Mouse (Mus musculus): Measurements from ENCODE around the gene Col1a2. TPM values are rescaled to one million over a fixed set of nuclear protein-coding genes. Genes with fewer than 3 reads are reported as not detected.

Gene Col1a2
- polyA plus RNA-seq, 1 experiment: 144 TPM

DNA sequence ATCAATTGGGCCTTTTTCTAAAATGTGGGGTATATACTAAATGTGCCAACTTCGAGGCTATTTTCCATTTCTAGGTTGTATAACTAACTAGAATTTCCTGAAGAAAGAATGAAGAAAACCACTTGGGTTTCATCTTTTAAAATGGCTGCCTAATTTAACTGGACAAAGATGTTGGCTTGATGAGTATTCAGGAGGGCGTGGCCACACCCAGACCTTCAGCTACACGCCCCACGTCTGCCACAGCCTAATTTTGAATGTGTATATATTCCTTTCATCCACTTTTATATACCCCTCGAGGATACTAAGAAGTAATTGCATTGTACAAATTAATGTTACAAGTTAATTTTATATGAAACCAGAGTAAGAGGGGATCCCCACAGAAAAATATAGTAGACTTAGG is 2.2 kb downstream of the Col1a2 start:
- peaks cover 42% of the 10 kb centered on the region for H3K36me3 ChIP-seq (ENCODE audit: control insufficient read depth, insufficient read depth)
- no peak overlapping the region for H3ac ChIP-seq (ENCODE audit: control insufficient read depth, insufficient read length, low read depth)
- peaks cover 56% of the 10 kb centered on the region for H3K79me2 ChIP-seq (ENCODE audit: control insufficient read depth, insufficient read depth)
- no peaks in the 10 kb centered on the region for H3K27me3 ChIP-seq (ENCODE audit: control insufficient read depth, insufficient read depth, insufficient read length)
- H3K4me3 ChIP-seq (ENCODE audit: insufficient read depth, poor library complexity, severe bottlenecking): peak overlapping the region; percentile 56
- peaks cover 35% of the 10 kb centered on the region for H3K79me3 ChIP-seq (ENCODE audit: low read depth)
- TF ChIP-seq MYOD1 (IDR thresholded peaks at IDR 0.05; ENCODE audit: control insufficient read depth, insufficient read length, low read depth) (no peak), FOSL1 (IDR thresholded peaks at IDR 0.05; ENCODE audit: insufficient read depth, low read length, poor library complexity, severe bottlenecking) (no peak), CEBPB (IDR thresholded peaks at IDR 0.05; ENCODE audit: low read depth) (no peak), MYOG (IDR thresholded peaks at IDR 0.05; ENCODE audit: control insufficient read depth, extremely low read depth, insufficient read length) (no peak), MAX (IDR thresholded peaks at IDR 0.05) (no peak), USF1 (IDR thresholded peaks at IDR 0.05; ENCODE audit: low read depth) (no peak), CTCF (IDR thresholded peaks at IDR 0.05; ENCODE audit: control insufficient read depth, insufficient read depth, insufficient read length) (no peak)

GRCm38 (mm10) chr6:4507323-4507722 is 2.7 kb downstream of the Col1a2 start:
- H3K36me3 ChIP-seq (ENCODE audit: control insufficient read depth, insufficient read depth): peaks cover 46% of the 10 kb centered on the region
- peaks cover 38% of the 10 kb centered on the region for H3K79me3 ChIP-seq (ENCODE audit: low read depth)
- H3K27me3 ChIP-seq (ENCODE audit: control insufficient read depth, insufficient read depth, insufficient read length): no peaks in the 10 kb centered on the region
- TF ChIP-seq MYOD1 (IDR thresholded peaks at IDR 0.05; ENCODE audit: control insufficient read depth, insufficient read length, low read depth): peak; percentile 89
- TF ChIP-seq USF1 (IDR thresholded peaks at IDR 0.05; ENCODE audit: low read depth): peak; percentile 78
- peak; percentile 90 for TF ChIP-seq FOSL1 (IDR thresholded peaks at IDR 0.05; ENCODE audit: insufficient read depth, low read length, poor library complexity, severe bottlenecking)
- TF ChIP-seq CTCF (IDR thresholded peaks at IDR 0.05; ENCODE audit: control insufficient read depth, insufficient read depth, insufficient read length): no peak
- no peak overlapping the region for H3ac ChIP-seq (ENCODE audit: control insufficient read depth, insufficient read length, low read depth)
- peak overlapping the region; percentile 16 for H3K4me3 ChIP-seq (ENCODE audit: insufficient read depth, poor library complexity, severe bottlenecking)
- peaks cover 61% of the 10 kb centered on the region for H3K79me2 ChIP-seq (ENCODE audit: control insufficient read depth, insufficient read depth)

DNA sequence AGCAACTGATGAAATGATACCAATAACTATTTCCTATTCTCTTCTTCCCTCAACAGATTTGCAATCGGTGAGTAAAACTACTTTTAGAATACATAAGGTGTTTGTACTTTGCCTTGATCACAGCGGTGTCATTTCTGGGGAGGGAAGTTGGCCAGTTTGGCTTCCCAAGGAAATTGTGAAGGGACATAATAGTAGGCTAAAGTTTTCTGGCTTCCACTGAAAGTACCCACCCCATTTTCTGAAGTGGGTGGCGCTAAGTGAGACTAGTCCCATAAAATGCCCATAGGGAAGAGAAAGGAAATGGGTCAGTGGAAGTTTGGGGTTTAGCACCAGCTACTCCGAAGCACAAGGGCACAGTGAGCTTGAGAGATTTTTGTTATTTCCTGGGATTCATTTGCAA is 3.7 kb downstream of the Col1a2 start:
- Histone ChIP-seq H3K79me2 (ENCODE audit: control insufficient read depth, insufficient read depth) (peaks cover 67% of the 10 kb centered on the region), H3K4me3 (ENCODE audit: insufficient read depth, poor library complexity, severe bottlenecking) (peak overlapping the region; percentile 16), H3K27me3 (ENCODE audit: control insufficient read depth, insufficient read depth, insufficient read length) (no peaks in the 10 kb centered on the region), H3K79me3 (ENCODE audit: low read depth) (peaks cover 40% of the 10 kb centered on the region), H3ac (ENCODE audit: control insufficient read depth, insufficient read length, low read depth) (no peak overlapping the region), H3K36me3 (ENCODE audit: control insufficient read depth, insufficient read depth) (peaks cover 56% of the 10 kb centered on the region)
- TF ChIP-seq FOSL1 (IDR thresholded peaks at IDR 0.05; ENCODE audit: insufficient read depth, low read length, poor library complexity, severe bottlenecking): no peak
- no peak for TF ChIP-seq MAX (IDR thresholded peaks at IDR 0.05)
- no peak for TF ChIP-seq CTCF (IDR thresholded peaks at IDR 0.05; ENCODE audit: control insufficient read depth, insufficient read depth, insufficient read length)
- TF ChIP-seq CEBPB (IDR thresholded peaks at IDR 0.05; ENCODE audit: low read depth): no peak
- no peak for TF ChIP-seq USF1 (IDR thresholded peaks at IDR 0.05; ENCODE audit: low read depth)
- TF ChIP-seq MYOG (IDR thresholded peaks at IDR 0.05; ENCODE audit: control insufficient read depth, extremely low read depth, insufficient read length): no peak
- TF ChIP-seq MYOD1 (IDR thresholded peaks at IDR 0.05; ENCODE audit: control insufficient read depth, insufficient read length, low read depth): no peak

DNA sequence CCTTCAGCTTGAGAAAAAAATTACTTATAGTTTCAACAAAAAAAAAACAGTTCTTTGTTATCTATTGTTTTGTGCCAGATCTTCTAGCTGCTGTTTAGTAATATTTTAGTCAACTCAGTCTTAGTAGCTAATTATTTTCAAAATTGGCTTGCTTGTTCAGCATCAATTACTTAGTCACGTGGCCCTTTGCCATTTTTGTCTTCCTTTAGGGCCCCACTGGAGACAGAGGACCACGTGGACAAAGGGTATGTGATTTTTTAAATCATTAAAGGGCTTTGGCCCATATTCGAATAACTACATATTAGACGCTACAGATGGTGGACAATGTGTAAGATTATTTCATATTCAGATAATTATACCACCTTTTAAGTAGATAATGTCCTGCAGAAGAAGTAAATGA is 4.8 kb downstream of the Col1a2 start:
- peaks cover 67% of the 10 kb centered on the region for H3K36me3 ChIP-seq (ENCODE audit: control insufficient read depth, insufficient read depth)
- H3ac ChIP-seq (ENCODE audit: control insufficient read depth, insufficient read length, low read depth): no peak overlapping the region
- peak overlapping the region; percentile 12 for H3K4me3 ChIP-seq (ENCODE audit: insufficient read depth, poor library complexity, severe bottlenecking)
- no peaks in the 10 kb centered on the region for H3K27me3 ChIP-seq (ENCODE audit: control insufficient read depth, insufficient read depth, insufficient read length)
- peaks cover 40% of the 10 kb centered on the region for H3K79me3 ChIP-seq (ENCODE audit: low read depth)
- no peak for TF ChIP-seq MAX (IDR thresholded peaks at IDR 0.05)
- TF ChIP-seq CTCF (IDR thresholded peaks at IDR 0.05; ENCODE audit: control insufficient read depth, insufficient read depth, insufficient read length): no peak
- TF ChIP-seq USF1 (IDR thresholded peaks at IDR 0.05; ENCODE audit: low read depth): peak; percentile 57
- TF ChIP-seq FOSL1 (IDR thresholded peaks at IDR 0.05; ENCODE audit: insufficient read depth, low read length, poor library complexity, severe bottlenecking): no peak
- H3K79me2 ChIP-seq (ENCODE audit: control insufficient read depth, insufficient read depth): peaks cover 67% of the 10 kb centered on the region

DNA sequence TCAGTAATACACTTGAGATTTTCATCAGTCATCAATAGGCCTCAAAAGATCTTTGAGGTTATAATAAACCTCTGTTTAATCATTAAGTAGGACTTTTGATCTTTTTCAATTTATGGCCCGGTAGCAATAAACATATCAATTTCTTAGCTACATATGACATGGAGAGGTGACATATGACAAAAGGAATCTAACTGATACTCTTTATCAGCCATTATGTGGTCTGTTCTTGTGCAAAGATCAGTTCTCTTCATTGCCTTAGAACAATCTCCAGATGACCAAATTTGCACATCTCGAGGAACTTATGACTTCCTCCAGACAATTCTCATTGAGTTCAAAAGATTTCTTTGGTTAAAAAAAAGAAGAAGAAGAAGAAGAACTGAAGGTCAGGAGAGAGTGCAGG is 10.1 kb downstream of the Col1a2 start:
- Histone ChIP-seq H3K36me3 (ENCODE audit: control insufficient read depth, insufficient read depth) (peaks cover 98% of the 10 kb centered on the region), H3K79me3 (ENCODE audit: low read depth) (peaks cover 18% of the 10 kb centered on the region), H3K27me3 (ENCODE audit: control insufficient read depth, insufficient read depth, insufficient read length) (no peaks in the 10 kb centered on the region), H3ac (ENCODE audit: control insufficient read depth, insufficient read length, low read depth) (no peak overlapping the region), H3K79me2 (ENCODE audit: control insufficient read depth, insufficient read depth) (peaks cover 47% of the 10 kb centered on the region), H3K4me3 (ENCODE audit: insufficient read depth, poor library complexity, severe bottlenecking) (no peak overlapping the region)
- TF ChIP-seq CEBPB (IDR thresholded peaks at IDR 0.05; ENCODE audit: low read depth): no peak
- TF ChIP-seq MYOD1 (IDR thresholded peaks at IDR 0.05; ENCODE audit: control insufficient read depth, insufficient read length, low read depth): no peak
- no peak for TF ChIP-seq FOSL1 (IDR thresholded peaks at IDR 0.05; ENCODE audit: insufficient read depth, low read length, poor library complexity, severe bottlenecking)
- no peak for TF ChIP-seq USF1 (IDR thresholded peaks at IDR 0.05; ENCODE audit: low read depth)
- TF ChIP-seq CTCF (IDR thresholded peaks at IDR 0.05; ENCODE audit: control insufficient read depth, insufficient read depth, insufficient read length): no peak
- TF ChIP-seq MYOG (IDR thresholded peaks at IDR 0.05; ENCODE audit: control insufficient read depth, extremely low read depth, insufficient read length): no peak
- no peak for TF ChIP-seq MAX (IDR thresholded peaks at IDR 0.05)

- peaks cover 2% of the 10 kb centered on the region for H3K79me3 ChIP-seq (ENCODE audit: low read depth)
- no peaks in the 10 kb centered on the region for H3K27me3 ChIP-seq (ENCODE audit: control insufficient read depth, insufficient read depth, insufficient read length)
- peaks cover 19% of the 10 kb centered on the region for H3K79me2 ChIP-seq (ENCODE audit: control insufficient read depth, insufficient read depth)
- H3K4me3 ChIP-seq (ENCODE audit: insufficient read depth, poor library complexity, severe bottlenecking): no peak overlapping the region
- TF ChIP-seq USF1 (IDR thresholded peaks at IDR 0.05; ENCODE audit: low read depth): no peak
- TF ChIP-seq MYOG (IDR thresholded peaks at IDR 0.05; ENCODE audit: control insufficient read depth, extremely low read depth, insufficient read length): no peak
- no peak for TF ChIP-seq CTCF (IDR thresholded peaks at IDR 0.05; ENCODE audit: control insufficient read depth, insufficient read depth, insufficient read length)
- peak; percentile 8 for TF ChIP-seq MAX (IDR thresholded peaks at IDR 0.05)
- peaks cover 100% of the 10 kb centered on the region for H3K36me3 ChIP-seq (ENCODE audit: control insufficient read depth, insufficient read depth)
- no peak overlapping the region for H3ac ChIP-seq (ENCODE audit: control insufficient read depth, insufficient read length, low read depth)
Observed at GRCm38 (mm10) chr6:4521031-4521430, 16.4 kb downstream of the Col1a2 start.

Data from C2C12 (cell line).